Mouse (Mus musculus) kidney, embryonic 16.5 days (tissue): ENCODE data around the gene Spib. TPM values are rescaled to one million over a fixed set of nuclear protein-coding genes. Genes with fewer than 3 reads are reported as not detected.

Experiments used
- ATAC-seq: fragments of 200-750 bp; cut with Nextera tagmentation; 2 replicates; pipeline ENCODE4 v1.8.0; 2017; ENCODE audit warnings: moderate TSS enrichment; ENCODE audit not compliant: low FRiP score, low TSS enrichment
- H3K27ac ChIP-seq: fragments of 300-500 bp; sonication (generic); 2 replicates; pipeline ENCODE4 v1.5.1; 2014; ENCODE audit warnings: low read length
- H3K27me3 ChIP-seq: fragments of 300-500 bp; sonication (generic); 2 replicates; pipeline ENCODE4 v1.6.1; 2014; ENCODE audit warnings: low read length, control low read depth, mixed read lengths; ENCODE audit not compliant: insufficient read depth
- H3K36me3 ChIP-seq: fragments of 300-500 bp; sonication (generic); 2 replicates; pipeline ENCODE4 v1.6.1; 2014; ENCODE audit warnings: low read length, control low read depth, mixed read lengths; ENCODE audit not compliant: insufficient read depth
- H3K4me1 ChIP-seq: fragments of 300-500 bp; sonication (generic); 2 replicates; pipeline ENCODE4 v1.6.1; 2014; ENCODE audit warnings: low read length, control low read depth, mixed read lengths; ENCODE audit not compliant: insufficient read depth
- H3K4me2 ChIP-seq: fragments of 300-500 bp; sonication (generic); replicated peaks from 2 replicates; pipeline ENCODE4 v1.6.1; 2014; ENCODE audit warnings: low read depth, low read length
- H3K4me3 ChIP-seq: fragments of 300-500 bp; sonication (generic); 2 replicates; pipeline ENCODE4 v1.5.1; 2014; ENCODE audit warnings: mild to moderate bottlenecking, low read length
- H3K9ac ChIP-seq: fragments of 300-500 bp; sonication (generic); replicated peaks from 2 replicates; pipeline ENCODE4 v1.6.1; 2014; ENCODE audit warnings: low read length
- H3K9me3 ChIP-seq: fragments of 300-500 bp; sonication (generic); 2 replicates; pipeline ENCODE4 v1.6.1; 2016; ENCODE audit warnings: low read length, control low read depth
- WGBS: fragments of 180-500 bp; shearing (Covaris S2); extraction: QIAGEN DNeasy Blood & Tissue Kit; methylation state at CpG from one replicate; pipeline ENCODE4 v1.1.7; 2014; 5-methylcytosine and 5-hydroxymethylcytosine counted together
- polyA plus RNA-seq: library from polyadenylated mRNA; unstranded; fragments of >200 nt; fragmentation: Nextera tagmentation; extraction: Ambion mirVana; gene quantifications from 2 replicates; pipeline ENCODE4 v1.2.1, GENCODE M21; 2015

Gene Spib
- polyA plus RNA-seq, 1 experiment from 2014 or later: 0.11 TPM

DNA sequence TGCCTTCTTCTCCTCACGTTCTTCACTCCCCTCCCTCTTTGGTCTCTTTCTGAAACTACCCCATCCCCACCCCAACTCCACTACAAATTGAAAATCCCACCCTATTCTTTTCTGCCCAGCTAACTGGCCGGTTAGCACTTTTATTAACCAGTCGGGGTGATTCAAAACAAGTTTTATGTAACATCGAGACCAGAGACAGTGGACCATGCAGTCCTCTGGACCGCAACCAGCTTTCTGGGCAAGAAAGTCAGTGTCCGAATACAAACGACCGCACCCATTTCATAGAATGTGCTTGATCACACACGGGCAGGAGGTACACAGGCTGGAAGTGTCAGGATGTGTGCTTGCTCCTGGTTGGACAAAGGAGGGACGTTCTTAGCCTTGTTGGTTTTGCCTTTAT, 32.6 kb upstream of the Spib start:
- Histone ChIP-seq H3K27ac (no peak overlapping the region), H3K27me3 (no peaks in the 10 kb centered on the region), H3K9ac (no peak overlapping the region), H3K4me3 (no peak overlapping the region), H3K9me3 (no peaks in the 10 kb centered on the region), H3K4me1 (no peaks in the 10 kb centered on the region), H3K36me3 (no peaks in the 10 kb centered on the region), H3K4me2 (no peak overlapping the region)
- WGBS: 80% methylated on average over 10 of the region's 10 CpGs
- ATAC-seq: no peak

DNA sequence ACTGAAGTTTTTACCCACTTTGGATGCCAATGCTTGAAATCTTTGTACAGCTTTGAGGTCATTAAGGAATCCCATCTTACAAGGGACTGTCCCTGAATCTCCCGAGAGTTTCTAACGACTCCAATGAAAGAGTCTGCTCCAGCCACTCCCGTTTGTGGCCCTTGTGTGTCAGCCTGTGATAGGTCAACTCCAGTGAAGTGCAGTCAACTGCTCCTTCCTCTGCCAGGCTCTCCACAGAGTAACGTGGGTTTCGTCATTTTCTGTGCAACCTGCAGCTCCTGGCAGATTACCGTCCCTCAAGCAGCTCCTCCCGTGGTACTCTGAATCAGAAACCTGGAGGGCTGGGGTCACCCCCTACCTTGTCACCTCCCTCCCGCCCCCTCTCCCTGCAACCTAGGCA, 31.4 kb upstream of the Spib start:
- no peaks in the 10 kb centered on the region for H3K9me3 ChIP-seq
- 41% methylated on average over 8 of the region's 8 CpGs for WGBS
- no peak overlapping the region for H3K4me2 ChIP-seq
- no peak overlapping the region for H3K9ac ChIP-seq
- no peaks in the 10 kb centered on the region for H3K4me1 ChIP-seq
- no peaks in the 10 kb centered on the region for H3K27me3 ChIP-seq
- H3K27ac ChIP-seq: no peak overlapping the region
- H3K4me3 ChIP-seq: no peak overlapping the region
- ATAC-seq: no peak
- H3K36me3 ChIP-seq: no peaks in the 10 kb centered on the region

DNA sequence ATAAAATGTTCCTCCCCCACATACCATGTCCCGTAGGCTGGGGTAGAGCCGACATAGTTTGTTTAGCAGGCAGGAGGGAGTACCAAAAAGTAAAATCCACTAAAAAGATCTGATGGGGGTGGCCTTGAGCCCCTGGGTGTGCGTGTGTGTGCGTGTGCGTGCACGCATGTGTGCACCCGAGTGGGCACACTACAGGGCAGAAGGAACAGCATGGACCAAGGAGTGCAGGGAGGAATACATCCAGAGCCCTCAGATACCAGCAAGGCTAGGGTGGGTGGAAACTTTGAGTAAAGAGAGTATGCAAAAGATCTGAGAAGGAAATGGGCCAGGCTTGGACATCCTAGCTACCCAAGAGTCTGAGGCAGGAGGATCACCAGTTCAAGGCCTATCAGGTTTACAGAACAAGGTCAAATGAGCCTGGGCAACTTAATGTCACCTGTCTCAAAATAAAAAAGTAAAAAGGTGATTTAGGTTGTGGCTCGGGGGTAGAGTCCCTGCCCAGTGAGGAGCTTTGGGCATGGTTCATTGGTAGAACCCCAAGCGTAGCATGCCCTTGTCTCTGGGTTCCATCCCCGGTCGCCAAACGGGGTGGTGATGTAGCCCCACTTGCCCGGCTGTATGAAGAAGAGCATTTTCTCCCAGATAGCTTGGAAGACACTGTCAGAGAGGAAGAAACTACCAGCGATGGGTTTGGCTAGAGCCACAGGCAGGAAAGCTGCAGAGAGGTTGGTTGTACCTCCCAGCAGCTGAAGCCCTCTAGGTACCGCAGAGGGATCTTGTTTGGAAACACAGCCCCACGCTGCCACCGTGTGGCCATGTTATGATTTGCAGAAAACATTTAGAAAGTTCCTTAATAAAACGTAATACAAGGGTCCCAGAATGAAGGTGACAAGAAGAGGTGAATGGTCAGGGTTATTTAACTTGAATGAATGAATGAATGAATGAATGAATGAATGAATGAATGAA, 28.8 kb upstream of the Spib start:
- Histone ChIP-seq H3K4me3 (no peak overlapping the region), H3K4me2 (no peak overlapping the region), H3K36me3 (no peaks in the 10 kb centered on the region), H3K27me3 (no peaks in the 10 kb centered on the region), H3K9ac (no peak overlapping the region), H3K4me1 (no peaks in the 10 kb centered on the region), H3K9me3 (no peaks in the 10 kb centered on the region), H3K27ac (no peak overlapping the region)
- ATAC-seq: 0 out of 2 replicates have a peak, but pooled peaks have one; percentile 49
- 46% methylated on average over 18 of the region's 18 CpGs for WGBS

DNA sequence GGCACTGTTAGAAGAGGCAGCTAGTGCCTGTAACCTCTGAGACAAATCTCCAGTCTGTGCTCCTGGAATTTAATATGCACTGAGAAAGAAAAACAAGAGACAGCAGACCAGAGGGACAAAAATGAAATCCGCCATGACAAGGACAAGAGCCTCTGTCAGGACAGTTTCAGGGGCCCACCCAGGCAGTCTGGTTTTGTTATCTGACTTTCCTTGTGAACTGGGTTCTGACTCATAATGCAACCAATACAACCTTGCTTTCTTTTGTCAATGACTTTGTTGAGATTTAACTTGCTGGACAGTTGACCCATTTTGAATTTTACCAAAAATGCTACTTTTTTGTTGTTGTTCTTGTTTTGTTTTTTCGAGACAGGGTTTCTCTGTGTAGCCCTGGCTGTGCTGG, 25.8 kb upstream of the Spib start:
- H3K4me3 ChIP-seq: no peak overlapping the region
- 76% methylated on average over 2 of the region's 2 CpGs for WGBS
- ATAC-seq: no peak

DNA sequence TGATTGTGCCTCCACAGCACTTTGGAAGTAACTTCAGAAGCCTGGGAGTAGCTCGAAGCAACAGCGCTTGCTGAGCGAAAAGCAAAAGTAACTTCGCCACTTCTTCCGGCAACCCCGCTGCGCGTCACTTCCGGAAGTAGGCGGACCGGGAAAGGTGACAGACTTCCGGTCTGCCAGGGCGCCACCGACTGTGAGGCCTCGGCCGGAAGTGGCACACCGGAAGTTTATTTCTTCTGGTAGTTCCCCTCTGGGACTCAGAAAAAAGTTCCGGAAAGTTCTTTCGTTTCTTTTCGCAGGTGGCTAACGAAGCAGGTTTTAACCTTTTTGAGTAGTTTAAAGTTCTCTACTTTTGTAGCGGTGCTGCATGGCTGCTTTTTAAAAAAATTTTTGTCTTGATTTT, 22.0 kb upstream of the Spib start, which contains the start of gene Nr1h2:
TSS of gene Nr1h2 (minus strand) at position 126 of the 400 bp plus-strand sequence.
- peak within 1 kb of the TSS; percentile 97 for H3K4me3 ChIP-seq
- under 1% methylated on average over 22 of the region's 22 CpGs for whole genome bisulfite sequencing

More for the DNA sequence above, 25.8 kb upstream of the Spib start:
- no peaks in the 10 kb centered on the region for H3K9me3 ChIP-seq
- H3K4me1 ChIP-seq: peaks cover 10% of the 10 kb centered on the region; the same call in 1 of the 2 replicates
- H3K27me3 ChIP-seq: no peaks in the 10 kb centered on the region
- no peak overlapping the region for H3K9ac ChIP-seq
- no peak overlapping the region for H3K4me2 ChIP-seq
- no peaks in the 10 kb centered on the region for H3K36me3 ChIP-seq
- H3K27ac ChIP-seq: no peak overlapping the region

DNA sequence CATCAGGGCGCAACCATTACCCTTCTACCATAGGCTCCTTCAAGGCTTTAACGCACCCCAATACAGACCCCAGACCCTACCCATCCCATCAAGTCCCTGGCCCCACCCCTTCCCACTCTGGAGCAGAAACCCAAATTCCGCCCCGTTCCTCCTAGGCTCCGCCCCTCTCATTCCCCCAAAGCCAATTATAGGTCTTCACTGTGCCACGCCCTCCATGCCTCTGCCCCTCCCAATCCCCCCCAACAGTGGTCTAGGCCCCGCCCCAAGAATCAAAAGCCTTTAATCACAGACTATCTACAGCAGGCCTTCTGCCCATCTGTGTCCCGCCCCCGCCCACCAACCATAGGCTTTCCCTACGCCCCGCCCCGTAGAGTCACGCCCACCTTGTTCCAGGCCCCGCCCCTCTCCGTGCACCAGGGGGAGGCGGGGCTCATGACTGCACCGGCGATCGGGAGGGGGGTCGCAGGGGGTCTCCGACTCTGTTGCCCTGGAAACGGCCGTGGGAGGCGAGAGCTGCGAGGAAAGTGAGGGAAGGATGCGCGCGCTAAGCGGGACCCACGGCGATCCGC, 21.4 kb upstream of the Spib start:
- Histone ChIP-seq H3K36me3 (peaks cover 29% of the 10 kb centered on the region), H3K9ac (peak overlapping the region; percentile 89), H3K4me2 (peak overlapping the region; percentile 77), H3K27me3 (no peaks in the 10 kb centered on the region), H3K4me1 (peaks cover 12% of the 10 kb centered on the region; the same call in 1 of the 2 replicates), H3K4me3 (peak overlapping the region; percentile 97), H3K27ac (peak overlapping the region; percentile 100), H3K9me3 (no peaks in the 10 kb centered on the region)
- under 1% methylated on average over 32 of the region's 32 CpGs for WGBS
- ATAC-seq: peak; percentile 67

More for the DNA sequence above, 22.0 kb upstream of the Spib start, which contains the start of gene Nr1h2:
- H3K36me3 ChIP-seq: peaks cover 29% of the 10 kb centered on the region
- H3K4me1 ChIP-seq: peaks cover 12% of the 10 kb centered on the region; the same call in 1 of the 2 replicates
- ATAC-seq: peak; percentile 78
- H3K9ac ChIP-seq: peak within 1 kb of the TSS; percentile 89
- peak within 1 kb of the TSS; percentile 77 for H3K4me2 ChIP-seq
- H3K27ac ChIP-seq: peak within 1 kb of the TSS; percentile 100
- no peaks in the 10 kb centered on the region for H3K27me3 ChIP-seq
- no peaks in the 10 kb centered on the region for H3K9me3 ChIP-seq

DNA sequence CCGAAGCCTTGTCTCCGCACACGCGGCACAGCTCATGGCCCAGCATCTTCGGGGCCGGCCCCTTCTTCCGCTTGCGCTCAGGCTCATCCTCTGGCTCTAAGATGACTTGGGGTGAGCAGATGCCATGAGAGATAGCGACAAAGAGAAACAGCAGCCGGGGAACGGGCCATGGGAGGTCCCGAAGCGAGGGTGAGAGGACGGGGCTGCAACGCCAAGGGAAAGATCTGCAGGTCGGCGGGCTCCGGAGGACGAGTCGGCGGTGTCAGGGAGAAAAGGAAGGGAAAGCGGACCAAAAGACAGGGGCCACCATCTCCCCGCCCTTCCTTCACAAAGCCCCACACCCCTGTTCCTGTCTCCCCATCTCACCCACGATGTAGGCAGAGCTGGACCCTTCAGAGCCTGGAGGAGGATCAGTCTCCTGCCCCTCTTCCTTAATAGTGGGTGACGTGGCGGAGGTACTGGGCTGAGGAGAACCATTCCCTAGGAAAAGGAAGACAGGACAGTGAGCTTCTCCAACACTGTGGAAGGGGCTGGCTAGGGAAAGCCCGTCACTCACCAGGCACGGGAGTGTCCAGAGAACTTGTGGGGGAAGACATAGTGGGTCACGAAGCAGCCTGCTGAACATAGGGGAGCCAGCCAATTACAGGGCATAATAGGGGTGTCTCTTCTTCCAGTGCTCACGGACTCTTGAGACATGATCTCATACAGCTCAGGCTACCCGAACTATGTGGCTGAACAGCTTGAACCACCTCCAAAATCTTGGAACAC, 20.5 kb upstream of the Spib start:
- Histone ChIP-seq H3K36me3 (peaks cover 29% of the 10 kb centered on the region), H3K27ac (peak overlapping the region; percentile 100; the same call in 1 of the 2 replicates), H3K4me2 (peak overlapping the region; percentile 77), H3K4me1 (peaks cover 21% of the 10 kb centered on the region), H3K9ac (peak overlapping the region; percentile 89; the same call in 1 of the 2 replicates), H3K9me3 (no peaks in the 10 kb centered on the region), H3K4me3 (peak overlapping the region; percentile 97), H3K27me3 (no peaks in the 10 kb centered on the region)
- WGBS: 85% methylated on average over 31 of the region's 31 CpGs
- 0 out of 2 replicates have a peak, but pooled peaks have one; percentile 0 for ATAC-seq

DNA sequence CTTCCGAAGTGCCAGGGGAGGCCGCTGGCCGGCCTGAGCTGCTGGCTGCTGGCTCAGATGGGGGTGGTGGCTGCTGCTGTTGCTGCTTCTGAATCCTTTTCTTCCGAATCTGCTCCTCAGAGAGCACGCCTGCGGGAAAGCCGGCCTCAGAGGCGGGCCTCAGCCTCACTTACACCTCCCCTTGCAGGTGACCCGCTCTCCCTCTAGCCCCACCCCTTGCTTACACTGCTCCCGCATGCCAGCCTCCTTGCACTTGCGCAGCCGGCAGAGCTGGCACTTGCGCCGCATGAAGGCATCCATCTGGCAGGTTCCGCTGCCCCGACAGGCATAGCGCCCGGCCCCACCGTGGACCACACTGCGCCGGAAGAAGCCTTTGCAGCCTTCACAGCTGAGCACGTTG, 19.9 kb upstream of the Spib start:
- H3K4me1 ChIP-seq: peaks cover 23% of the 10 kb centered on the region
- H3K27me3 ChIP-seq: no peaks in the 10 kb centered on the region
- no peak overlapping the region for H3K9ac ChIP-seq
- peaks cover 29% of the 10 kb centered on the region for H3K36me3 ChIP-seq
- WGBS: 75% methylated on average over 22 of the region's 22 CpGs
- no peak for ATAC-seq
- H3K4me3 ChIP-seq: no peak overlapping the region
- no peak overlapping the region for H3K4me2 ChIP-seq
- no peak overlapping the region for H3K27ac ChIP-seq
- no peaks in the 10 kb centered on the region for H3K9me3 ChIP-seq

DNA sequence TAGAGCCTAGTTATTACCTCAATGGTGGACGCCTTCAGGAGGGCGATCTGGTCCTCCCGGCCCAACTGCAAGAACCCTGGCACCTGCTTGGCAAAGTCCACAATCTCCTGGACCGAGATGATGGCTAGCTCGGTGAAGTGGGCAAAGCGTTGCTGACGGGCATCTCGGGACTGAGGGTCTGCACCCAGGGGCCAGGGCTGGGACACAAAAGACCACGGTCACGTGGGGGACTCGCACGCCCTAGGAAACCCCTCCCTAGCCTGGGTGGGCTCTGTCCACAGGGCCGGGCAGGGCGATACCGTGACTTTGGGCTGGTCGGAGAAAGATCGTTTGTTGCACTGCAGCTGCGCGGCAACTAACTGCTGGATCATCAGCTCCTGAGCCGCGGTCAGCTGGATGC, 19.4 kb upstream of the Spib start:
- no peak overlapping the region for H3K9ac ChIP-seq
- WGBS: 94% methylated on average over 21 of the region's 21 CpGs

More for the DNA sequence above, 19.4 kb upstream of the Spib start:
- no peaks in the 10 kb centered on the region for H3K27me3 ChIP-seq
- H3K4me1 ChIP-seq: peaks cover 23% of the 10 kb centered on the region
- H3K4me3 ChIP-seq: no peak overlapping the region
- H3K36me3 ChIP-seq: peaks cover 29% of the 10 kb centered on the region
- ATAC-seq: no peak
- no peak overlapping the region for H3K27ac ChIP-seq
- no peaks in the 10 kb centered on the region for H3K9me3 ChIP-seq
- H3K4me2 ChIP-seq: no peak overlapping the region
